Mouse (Mus musculus): ENCODE measurements at regions not wholly inside any gene's neighbourhood (a gene's known extent, or its start where the extent isn't known, plus 50 kb on each side); places are given as distances from the start of the nearest gene placed in this dataset.

DNA sequence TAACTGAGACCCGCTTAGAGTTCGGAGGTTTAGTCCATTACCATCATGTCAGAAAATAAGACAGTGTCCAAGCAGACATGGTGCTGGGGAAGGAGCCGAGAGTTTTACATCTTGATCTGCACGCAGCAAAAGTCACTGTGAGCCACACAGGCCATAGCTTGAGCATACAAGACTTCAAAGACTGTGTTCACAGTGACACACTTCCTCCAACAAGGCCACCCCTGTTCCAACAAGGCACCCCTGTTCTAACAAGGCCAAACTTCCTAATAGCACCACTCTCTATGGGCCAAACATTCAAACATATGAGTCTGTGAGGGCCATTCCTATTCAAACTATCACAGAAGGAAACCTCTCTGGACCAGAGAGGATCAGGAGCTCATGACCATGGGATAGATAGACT, 171.5 kb upstream of the Kif2a start:
- DNase-seq (ENCODE audit: low read depth, low spot score): no peak

- no peak for DNase-seq (ENCODE audit: low read depth, low spot score)
Measured at GRCm38 (mm10) chr13:107187258-107187878, 165.4 kb upstream of the Kif2a start.

- peak; percentile 51 for DNase-seq (ENCODE audit: low read depth, low spot score)
Measured at GRCm38 (mm10) chr13:107182544-107182943, 160.6 kb upstream of the Kif2a start.

- no peak for DNase-seq (ENCODE audit: low read depth, low spot score)
Measured at GRCm38 (mm10) chr13:107179551-107179950, 157.6 kb upstream of the Kif2a start.

DNA sequence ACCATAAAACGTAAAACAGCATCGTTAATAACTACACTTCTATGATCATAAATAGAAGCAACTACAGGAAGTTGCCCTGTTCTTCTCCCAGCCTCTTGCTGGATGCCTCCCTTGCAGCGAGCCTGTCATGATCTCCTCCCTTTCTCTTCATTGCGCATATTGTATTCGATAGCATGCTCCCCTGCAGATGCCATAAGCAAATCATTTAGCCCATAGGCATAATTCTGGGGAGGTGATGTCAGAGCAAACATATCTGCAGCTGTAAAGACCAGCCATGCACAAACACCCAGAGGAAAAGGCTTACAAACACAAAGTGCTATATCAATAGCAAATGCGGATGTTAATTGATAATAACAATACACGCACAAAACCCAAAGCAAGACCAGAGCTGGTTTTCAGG, 155.7 kb upstream of the Kif2a start:
- DNase-seq (ENCODE audit: low read depth, low spot score): no peak

- no peak for DNase-seq (ENCODE audit: low read depth, low spot score)
Measured at GRCm38 (mm10) chr13:107175891-107176290, 154.0 kb upstream of the Kif2a start.

GRCm38 (mm10) chr13:107168599-107169149, 146.7 kb upstream of the Kif2a start:
- DNase-seq (ENCODE audit: low read depth, low spot score): no peak

DNA sequence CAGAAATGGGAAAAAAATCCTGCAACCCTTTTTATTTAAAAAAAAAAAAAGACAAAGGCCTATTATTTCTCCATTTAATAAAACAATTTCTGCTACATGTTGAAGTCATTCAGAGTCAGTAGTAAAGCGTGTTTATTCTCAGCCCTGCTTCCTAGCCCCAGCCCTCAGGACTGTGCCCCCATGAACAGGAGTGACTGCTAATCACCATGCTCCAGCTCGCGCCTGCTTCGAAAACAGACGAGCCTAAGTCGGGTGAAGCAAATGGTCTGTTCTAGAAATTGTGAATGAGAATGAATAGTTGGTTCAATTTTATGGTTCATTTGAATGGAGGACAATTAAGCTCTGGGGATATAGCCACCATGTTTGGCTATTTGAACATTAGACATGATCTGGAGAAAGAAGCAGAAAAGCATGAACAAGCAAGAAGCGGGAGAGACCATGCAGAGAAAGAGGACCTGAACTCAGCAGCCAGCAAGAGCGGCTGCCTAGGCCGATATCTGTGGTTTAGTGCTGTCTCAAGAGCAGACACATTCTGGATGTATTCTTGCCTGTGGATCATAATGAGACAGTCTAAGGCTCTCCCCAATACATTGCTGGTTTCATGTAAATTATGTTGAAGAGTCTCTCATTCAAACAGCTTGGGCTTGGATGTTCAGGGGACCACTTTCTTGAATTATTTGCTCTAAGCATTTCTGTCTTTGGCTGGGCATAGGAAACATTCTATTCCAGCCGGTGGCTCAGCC, 146.1 kb upstream of the Kif2a start:
- DNase-seq (ENCODE audit: low read depth, low spot score): no peak

- DNase-seq (ENCODE audit: low read depth, low spot score): no peak
Measured at GRCm38 (mm10) chr13:107151548-107151947, 129.6 kb upstream of the Kif2a start.

GRCm38 (mm10) chr13:107141209-107141608, 119.3 kb upstream of the Kif2a start:
- no peak for DNase-seq (ENCODE audit: low read depth, low spot score)

DNA sequence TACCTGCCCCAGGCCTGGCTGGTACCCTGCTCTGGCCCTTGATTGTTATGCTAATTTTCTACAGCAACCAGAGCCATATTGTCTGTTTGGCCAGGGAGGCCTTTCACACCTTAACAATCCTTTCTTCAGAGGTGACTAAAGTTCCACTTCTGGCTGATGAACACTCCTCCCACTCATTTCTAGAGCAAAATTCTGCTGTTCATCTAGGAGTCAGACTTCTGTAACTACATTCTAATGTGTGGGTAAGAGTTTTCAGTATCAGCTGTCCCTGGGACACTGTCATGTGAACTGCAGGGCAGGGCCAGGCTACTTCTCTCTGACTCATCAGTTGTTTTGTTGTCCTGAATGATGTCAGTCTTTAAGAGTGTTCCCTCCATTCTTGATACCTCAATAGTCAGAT, 112.2 kb upstream of the Kif2a start:
- no peak for DNase-seq (ENCODE audit: low read depth, low spot score)

DNA sequence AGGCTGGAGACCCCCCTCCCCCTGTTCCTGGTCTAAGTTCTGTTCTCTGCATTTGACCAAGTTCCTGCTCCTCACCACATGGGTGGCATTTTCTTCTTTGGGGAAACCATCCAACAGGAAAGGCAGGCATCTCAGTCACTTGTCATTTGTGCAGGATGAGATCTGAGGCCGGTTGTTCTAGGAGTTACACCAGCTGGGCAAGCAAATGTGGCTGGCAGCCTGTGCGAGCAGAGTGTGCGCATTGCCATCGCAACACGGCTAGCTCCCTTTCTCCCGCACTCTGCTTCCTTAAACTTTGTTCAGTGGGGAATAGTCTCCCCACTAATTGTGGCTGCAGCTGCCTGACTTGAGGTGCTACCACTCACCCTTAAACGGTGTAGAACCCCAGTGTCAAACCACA, 104.7 kb upstream of the Kif2a start:
- DNase-seq (ENCODE audit: low read depth, low spot score): no peak

DNA sequence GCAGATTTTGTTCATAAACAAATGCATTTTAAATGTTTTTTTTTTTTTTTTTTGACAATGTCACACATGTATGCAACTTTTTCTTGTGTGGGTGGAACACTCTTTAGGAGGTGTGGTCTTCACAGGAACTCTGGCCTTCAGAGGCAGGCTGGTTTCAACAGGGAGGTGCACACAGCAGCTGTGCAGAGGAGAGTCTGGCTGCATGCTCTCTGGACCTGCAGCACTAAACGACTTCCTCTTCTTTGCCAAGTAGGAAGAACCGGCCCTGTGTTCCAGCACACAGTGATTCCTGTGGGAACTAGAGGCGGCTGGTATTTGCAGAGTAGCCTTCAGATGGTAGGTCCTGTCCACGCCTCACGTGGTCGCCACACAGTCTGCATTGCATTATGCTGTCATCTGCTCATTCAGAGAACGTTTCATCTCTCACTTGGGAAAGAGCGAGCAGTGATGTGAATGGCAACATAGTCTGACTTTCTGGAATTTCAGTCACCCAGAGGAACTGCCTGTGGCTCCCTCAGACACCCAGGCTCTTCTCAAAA, 102.3 kb upstream of the Kif2a start:
- DNase-seq (ENCODE audit: low read depth, low spot score): no peak

DNA sequence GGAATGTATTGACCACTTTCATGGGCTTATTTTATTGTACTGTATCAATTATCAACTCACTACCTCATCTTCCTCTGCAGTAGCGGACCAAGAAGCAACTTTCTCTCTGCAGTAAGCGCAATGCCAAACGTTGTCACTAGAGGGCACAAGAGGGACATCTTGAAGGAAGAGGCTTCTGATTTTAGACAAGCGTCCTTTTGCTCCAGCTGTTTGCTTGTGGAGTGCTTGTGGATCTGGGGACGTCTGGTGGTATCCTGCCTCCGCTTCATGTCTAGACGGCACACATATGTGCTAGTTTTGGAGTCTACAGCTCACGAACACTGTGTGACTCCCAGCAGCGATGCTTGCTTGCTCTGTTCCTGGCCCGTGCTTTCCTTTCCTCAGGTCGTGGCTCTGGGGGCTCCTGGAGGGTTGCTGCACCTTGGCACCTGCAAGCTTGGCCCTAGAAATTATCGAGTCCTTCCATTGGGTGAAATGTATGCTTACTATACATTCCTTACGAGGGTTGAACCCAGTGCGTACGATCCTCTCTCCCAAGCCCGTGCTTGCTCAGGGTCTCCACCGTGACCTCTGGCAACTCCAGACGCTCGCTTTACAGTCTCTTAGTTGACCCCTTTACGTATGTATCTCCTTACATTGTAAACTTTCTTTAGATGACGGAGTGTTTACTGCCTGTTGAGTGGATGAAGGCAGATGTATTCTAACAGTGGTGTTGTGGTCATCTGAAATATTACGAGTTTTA, 92.2 kb upstream of the Kif2a start:
- peak; percentile 80 for DNase-seq (ENCODE audit: low read depth, low spot score)

DNA sequence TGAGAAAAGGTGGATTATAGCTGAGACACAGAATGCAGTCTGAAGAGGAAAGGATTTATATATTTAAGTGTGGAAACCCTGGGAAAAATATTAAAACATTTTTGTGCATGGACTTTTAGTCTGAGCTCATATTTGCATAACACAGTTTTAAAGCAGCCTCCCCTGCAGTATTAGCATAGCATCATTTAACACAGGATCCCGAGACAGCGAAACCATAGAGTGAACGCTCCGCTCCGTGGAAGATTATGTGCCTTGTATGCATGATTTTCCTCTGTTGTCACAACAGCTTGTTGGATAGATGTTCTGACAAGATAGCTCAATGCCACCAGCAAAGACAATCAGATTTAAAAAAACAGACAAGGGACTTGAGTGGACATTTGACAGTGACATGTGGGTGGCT, 86.1 kb upstream of the Kif2a start:
- DNase-seq (ENCODE audit: low read depth, low spot score): no peak

GRCm38 (mm10) chr13:107107572-107107971, 85.6 kb upstream of the Kif2a start:
- no peak for DNase-seq (ENCODE audit: low read depth, low spot score)

- peak; percentile 59 for DNase-seq (ENCODE audit: low read depth, low spot score)
Measured at GRCm38 (mm10) chr13:107105510-107105909, 83.6 kb upstream of the Kif2a start.

DNA sequence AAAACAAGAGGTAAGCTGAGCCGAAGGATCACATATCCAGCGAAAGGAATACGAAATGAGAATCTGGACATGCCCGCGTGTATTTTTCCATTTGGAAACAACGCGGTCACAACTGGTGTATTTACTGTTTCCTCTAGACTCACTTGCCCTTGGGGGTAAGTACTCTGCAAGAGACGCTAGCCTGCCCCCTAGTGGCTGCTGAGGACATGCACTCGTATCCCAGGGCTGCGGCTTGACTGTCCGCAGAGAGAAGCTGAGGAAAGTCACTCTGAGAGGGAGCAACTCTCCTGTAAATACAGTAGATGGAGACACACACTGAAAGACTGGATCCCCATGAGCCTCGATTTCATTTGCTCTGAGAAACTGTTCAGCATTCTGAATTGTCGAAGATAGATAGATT, 79.7 kb upstream of the Kif2a start:
- DNase-seq (ENCODE audit: low read depth, low spot score): peak; percentile 89

- peak; percentile 80 for DNase-seq (ENCODE audit: low read depth, low spot score)
Measured at GRCm38 (mm10) chr13:107100852-107101325, 79.0 kb upstream of the Kif2a start.

- peak; percentile 58 for DNase-seq (ENCODE audit: low read depth, low spot score)
Measured at GRCm38 (mm10) chr13:107100116-107100515, 78.2 kb upstream of the Kif2a start.

DNA sequence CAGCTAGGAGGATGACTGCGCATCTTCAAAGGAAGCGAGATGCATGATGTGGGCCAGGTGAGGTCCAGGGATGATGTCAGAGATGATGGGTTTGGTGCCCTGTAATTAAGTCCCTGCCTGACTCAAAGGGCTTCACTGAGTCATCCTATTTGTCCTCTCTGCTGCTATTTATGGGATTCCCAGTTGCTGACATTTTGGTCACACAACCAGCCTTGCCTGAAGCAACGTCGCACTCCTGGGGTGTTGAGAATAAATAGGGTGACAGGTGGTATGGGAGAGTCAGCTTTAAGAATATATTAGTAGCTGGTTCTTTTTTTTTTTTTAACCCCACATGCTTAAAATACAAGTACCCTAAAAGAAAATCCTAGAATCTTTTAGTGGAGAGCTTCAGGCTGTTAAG, 75.1 kb upstream of the Kif2a start:
- no peak for DNase-seq (ENCODE audit: low read depth, low spot score)
